Mouse (Mus musculus) right cerebral cortex, adult 18-20 months (tissue): ENCODE data around the gene Qtrt2.
A peak's percentile ranks its signal among the peaks of the same experiment; 100 is the strongest.

Source experiments
- DNase-seq: peaks from one replicate; pipeline ENCODE4 v3.0.0; 2022; ENCODE audit warnings: mixed read lengths

Gene Qtrt2

GRCm38 (mm10) chr16:43922630-43923029 is 4.0 kb downstream of the Qtrt2 start:
- no peak for DNase-seq

- no peak for DNase-seq
Observed at GRCm38 (mm10) chr16:43922024-43922423, 4.6 kb downstream of the Qtrt2 start.

GRCm38 (mm10) chr16:43918867-43919266 is 7.7 kb downstream of the Qtrt2 start:
- no peak for DNase-seq

- DNase-seq: no peak
Observed at GRCm38 (mm10) chr16:43908881-43909280, 17.7 kb downstream of the Qtrt2 start.

GRCm38 (mm10) chr16:43900571-43900970 is 26.0 kb downstream of the Qtrt2 start:
- DNase-seq: no peak

- DNase-seq: no peak
Observed at GRCm38 (mm10) chr16:43900138-43900537, 26.5 kb downstream of the Qtrt2 start.

GRCm38 (mm10) chr16:43894501-43894900 is 32.1 kb downstream of the Qtrt2 start:
- peak; percentile 17 for DNase-seq

- no peak for DNase-seq
Observed at GRCm38 (mm10) chr16:43890747-43891336, 35.8 kb downstream of the Qtrt2 start.

GRCm38 (mm10) chr16:43890005-43890336 is 36.6 kb downstream of the Qtrt2 start:
- no peak for DNase-seq

GRCm38 (mm10) chr16:43889208-43890004 is 37.2 kb downstream of the Qtrt2 start, which contains the start of gene Ccdc191:
Gene Ccdc191 (plus strand): TSS chr16:43889800.
- peak; percentile 100 for DNase-seq

GRCm38 (mm10) chr16:43882329-43882728 is 44.3 kb downstream of the Qtrt2 start:
- DNase-seq: no peak

GRCm38 (mm10) chr16:43881636-43882035 is 45.0 kb downstream of the Qtrt2 start:
- no peak for DNase-seq

- DNase-seq: no peak
Observed at GRCm38 (mm10) chr16:43879769-43880168, 46.8 kb downstream of the Qtrt2 start.

- no peak for DNase-seq
Observed at GRCm38 (mm10) chr16:43871419-43871818, 55.2 kb downstream of the Qtrt2 start.

- DNase-seq: no peak
Observed at GRCm38 (mm10) chr16:43869805-43870204, 56.8 kb downstream of the Qtrt2 start.

GRCm38 (mm10) chr16:43860624-43861023 is 66.0 kb downstream of the Qtrt2 start:
- DNase-seq: no peak

- no peak for DNase-seq
Observed at GRCm38 (mm10) chr16:43858941-43859476, 67.6 kb downstream of the Qtrt2 start.

- no peak for DNase-seq
Observed at GRCm38 (mm10) chr16:43849839-43850238, 76.8 kb downstream of the Qtrt2 start.

- DNase-seq: no peak
Observed at GRCm38 (mm10) chr16:43841236-43841635, 85.4 kb downstream of the Qtrt2 start.

GRCm38 (mm10) chr16:43831957-43832356 is 94.7 kb downstream of the Qtrt2 start:
- no peak for DNase-seq

GRCm38 (mm10) chr16:43827492-43827891 is 99.1 kb downstream of the Qtrt2 start:
- DNase-seq: no peak

GRCm38 (mm10) chr16:43818404-43818803 is 108.2 kb downstream of the Qtrt2 start:
- DNase-seq: no peak

- DNase-seq: no peak
Observed at GRCm38 (mm10) chr16:43816321-43816720, 110.3 kb downstream of the Qtrt2 start.

- no peak for DNase-seq
Observed at GRCm38 (mm10) chr16:43814644-43815043, 112.0 kb downstream of the Qtrt2 start.
